Mouse (Mus musculus) embryo, embryonic 11 days (tissue): Measurements from ENCODE around the gene Syp.

Experiments used
- DNase-seq: peaks from one replicate; pipeline ENCODE4 v3.0.0-alpha.2; 2015

The Syp gene

GRCm38 (mm10) chrX:7638401-7639091, at the start of gene Syp:
Syp (plus strand) TSS chrX:7638471.
- DNase-seq = peak; percentile 83

GRCm38 (mm10) chrX:7595371-7595770, 42.9 kb upstream of the Syp start:
- DNase-seq = no peak

GRCm38 (mm10) chrX:7604004-7604403, 34.3 kb upstream of the Syp start:
- DNase-seq = no peak

GRCm38 (mm10) chrX:7604879-7605574, 33.2 kb upstream of the Syp start, which contains the start of gene Ccdc22:
Ccdc22 (minus strand) TSS chrX:7605517.
- peak; percentile 91 for DNase-seq

GRCm38 (mm10) chrX:7605575-7605941, 32.7 kb upstream of the Syp start:
- no peak for DNase-seq

- no peak for DNase-seq
These were observed 31.5 kb upstream of the Syp start, which contains the start of gene Cacna1f for GRCm38 (mm10) chrX:7606783-7607182. Cacna1f (plus strand) TSS chrX:7607083.

- DNase-seq = peak; percentile 1
These were observed 28.2 kb upstream of the Syp start for GRCm38 (mm10) chrX:7610035-7610434.

- peak; percentile 8 for DNase-seq
These were observed 27.6 kb upstream of the Syp start for GRCm38 (mm10) chrX:7610536-7611258.

GRCm38 (mm10) chrX:7617889-7618551, 20.3 kb upstream of the Syp start:
- DNase-seq = no peak

GRCm38 (mm10) chrX:7632560-7632959, 5.7 kb upstream of the Syp start:
- DNase-seq = no peak

- DNase-seq = no peak
These were observed 3.2 kb upstream of the Syp start for GRCm38 (mm10) chrX:7635101-7635500.

GRCm38 (mm10) chrX:7639536-7640325, 1.5 kb downstream of the Syp start:
- DNase-seq = no peak

GRCm38 (mm10) chrX:7640785-7641184, 2.5 kb downstream of the Syp start:
- DNase-seq = no peak

- DNase-seq = peak; percentile 76
These were observed 7.1 kb downstream of the Syp start for GRCm38 (mm10) chrX:7645349-7645748.

GRCm38 (mm10) chrX:7648671-7649304, 10.5 kb downstream of the Syp start:
- DNase-seq = peak; percentile 85

GRCm38 (mm10) chrX:7657221-7657639, 19.0 kb downstream of the Syp start, which contains the start of gene Prickle3:
Prickle3 (plus strand) TSS chrX:7657260.
- peak; percentile 39 for DNase-seq

- DNase-seq = peak; percentile 68
These were observed 19.9 kb downstream of the Syp start for GRCm38 (mm10) chrX:7658031-7658784.

- DNase-seq = no peak
These were observed 20.7 kb downstream of the Syp start for GRCm38 (mm10) chrX:7658785-7659589.

GRCm38 (mm10) chrX:7661086-7661485, 22.8 kb downstream of the Syp start:
- DNase-seq = no peak

GRCm38 (mm10) chrX:7662936-7663335, 24.7 kb downstream of the Syp start:
- no peak for DNase-seq
